Mouse (Mus musculus) right cerebral cortex, adult 18-20 months (tissue): ENCODE measurements around the gene Wnt8b.

ENCODE experiments used
- DNase-seq: peaks from one replicate; pipeline ENCODE4 v3.0.0; 2022; ENCODE audit warnings: mixed read lengths

The Wnt8b gene

GRCm38 (mm10) chr19:44513054-44513833 is 20.0 kb downstream of the Wnt8b start:
- DNase-seq: no peak

- DNase-seq: no peak
These were observed 20.7 kb downstream of the Wnt8b start for GRCm38 (mm10) chr19:44513921-44514482.

- no peak for DNase-seq
These were observed 21.5 kb downstream of the Wnt8b start for GRCm38 (mm10) chr19:44514521-44515451.

- no peak for DNase-seq
These were observed 22.5 kb downstream of the Wnt8b start for GRCm38 (mm10) chr19:44515769-44516168.

- no peak for DNase-seq
These were observed 24.9 kb downstream of the Wnt8b start for GRCm38 (mm10) chr19:44517996-44518768.

GRCm38 (mm10) chr19:44519152-44519551 is 25.9 kb downstream of the Wnt8b start:
- DNase-seq: no peak

GRCm38 (mm10) chr19:44525551-44526205 is 32.4 kb downstream of the Wnt8b start:
- no peak for DNase-seq

GRCm38 (mm10) chr19:44530018-44530417 is 36.7 kb downstream of the Wnt8b start:
- no peak for DNase-seq

- no peak for DNase-seq
These were observed 42.1 kb downstream of the Wnt8b start for GRCm38 (mm10) chr19:44535376-44535775.

- DNase-seq: no peak
These were observed 44.1 kb downstream of the Wnt8b start for GRCm38 (mm10) chr19:44537416-44537815.

GRCm38 (mm10) chr19:44542694-44543178 is 49.5 kb downstream of the Wnt8b start:
- DNase-seq: no peak

- no peak for DNase-seq
These were observed 51.1 kb downstream of the Wnt8b start for GRCm38 (mm10) chr19:44544372-44544771.

- peak; percentile 57 for DNase-seq
These were observed 51.5 kb downstream of the Wnt8b start for GRCm38 (mm10) chr19:44544775-44545174.

GRCm38 (mm10) chr19:44545321-44546041 is 52.2 kb downstream of the Wnt8b start, which contains the start of gene Sec31b:
Sec31b (minus strand) TSS chr19:44545864.
- peak; percentile 14 for DNase-seq

GRCm38 (mm10) chr19:44552731-44553130 is 59.5 kb downstream of the Wnt8b start, which contains the start of gene Gm20538:
Gm20538 (minus strand) TSS chr19:44552831.
- DNase-seq: no peak

- DNase-seq: no peak
These were observed 60.0 kb downstream of the Wnt8b start for GRCm38 (mm10) chr19:44553286-44553685.

GRCm38 (mm10) chr19:44554490-44554860 is 61.2 kb downstream of the Wnt8b start:
- DNase-seq: no peak

- DNase-seq: peak; percentile 97
These were observed 61.8 kb downstream of the Wnt8b start, which contains the start of gene Ndufb8 for GRCm38 (mm10) chr19:44554861-44555590. Ndufb8 (minus strand) TSS chr19:44555440.

- peak; percentile 95 for DNase-seq
These were observed 69.5 kb downstream of the Wnt8b start, which contains the start of gene Hif1an for GRCm38 (mm10) chr19:44562652-44563206. Hif1an (plus strand) TSS chr19:44562850.
